Mouse (Mus musculus): ENCODE results near the gene Fam163a. TPM values are rescaled to one million over a fixed set of nuclear protein-coding genes. Genes with fewer than 3 reads are reported as not detected.
A peak's percentile ranks its signal among the peaks of the same experiment; 100 is the strongest.
"Not testable (repeated sequence)": the region's sequence is repeated elsewhere in the genome, so short reads cannot be mapped to it uniquely, and the experiment has no call there.

Fam163a gene
- polyA plus RNA-seq, 1 experiment from 2014 or later = 3.0 TPM

DNA sequence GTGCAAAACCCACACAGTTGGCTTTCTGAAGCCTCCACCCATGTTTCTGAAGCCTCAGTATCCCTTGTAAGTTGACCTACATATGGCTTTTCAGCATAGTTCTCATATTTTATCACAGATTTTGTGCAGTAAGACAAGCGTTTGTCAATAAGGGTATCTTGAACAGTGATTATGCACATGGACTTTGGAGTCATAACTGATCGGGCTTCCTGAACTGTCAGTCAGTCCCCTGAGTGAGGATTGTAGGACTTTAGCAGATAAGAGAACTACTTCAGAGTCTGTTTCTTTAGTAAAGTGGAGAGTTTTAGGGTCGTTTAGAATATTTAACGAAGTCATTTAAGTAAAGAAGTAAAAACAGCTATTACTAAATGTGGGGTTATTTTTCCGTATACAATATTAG lies 162.3 kb downstream of the Fam163a start:
- H3K27me3 ChIP-seq (replicated peaks) = no peaks in the 10 kb centered on the region
- H3K9me3 ChIP-seq (replicated peaks) = no peaks in the 10 kb centered on the region
- H3K27ac ChIP-seq (ENCODE audit: poor library complexity, severe bottlenecking) = no peak overlapping the region
- peak overlapping the region; percentile 88 for H3K4me2 ChIP-seq
- WGBS = 70% methylated on average over 5 of the region's 5 CpGs
- ATAC-seq (ENCODE audit: insufficient number of reproducible peaks, low FRiP score) = no peak
- H3K4me3 ChIP-seq = peak overlapping the region; percentile 54
- H3K9ac ChIP-seq = peak overlapping the region; percentile 64
- H3K4me1 ChIP-seq (replicated peaks) = peaks cover 37% of the 10 kb centered on the region
- H3K36me3 ChIP-seq = peaks cover 21% of the 10 kb centered on the region

DNA sequence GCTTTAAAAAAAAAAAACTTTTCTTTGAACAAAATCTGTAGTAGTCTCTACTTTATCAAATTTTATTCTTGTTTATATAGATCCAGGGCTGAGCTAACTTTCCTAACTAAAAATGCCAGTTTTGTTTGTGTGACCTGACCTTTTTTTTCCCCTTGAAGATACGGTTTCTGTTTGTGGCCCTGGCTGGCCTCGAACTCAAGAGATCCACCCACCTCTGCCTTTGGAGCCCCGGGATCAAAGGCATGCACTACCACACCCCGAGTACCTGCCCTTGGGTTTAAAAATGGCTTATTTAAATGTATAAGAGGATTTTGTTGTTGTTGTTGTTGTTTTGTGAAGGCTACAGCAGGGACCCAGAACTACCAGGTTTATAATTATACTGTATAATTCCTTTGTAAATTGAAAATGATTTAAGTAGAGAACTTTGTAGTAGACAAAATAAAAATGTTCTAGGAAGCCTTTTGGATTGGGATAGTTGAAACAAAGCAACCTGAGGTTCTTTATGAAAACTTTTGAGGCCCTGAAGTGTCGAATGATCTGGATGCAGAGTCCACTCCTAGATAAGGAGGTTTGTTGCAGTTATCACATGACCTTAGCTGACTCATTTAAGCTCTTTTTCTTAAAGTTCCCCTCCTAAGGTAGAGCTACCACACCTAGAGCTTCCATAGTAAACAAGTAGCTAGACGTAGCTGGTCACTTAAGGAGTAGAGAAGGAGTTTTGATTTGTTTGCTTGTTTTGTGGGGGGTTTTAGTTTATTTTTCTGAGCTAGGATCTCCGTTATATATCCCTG lies 163.2 kb downstream of the Fam163a start:
- 19% methylated on average over 7 of the region's 7 CpGs for WGBS
- Histone ChIP-seq H3K4me2 (peak overlapping the region; percentile 88), H3K9ac (peak overlapping the region; percentile 68), H3K36me3 (peaks cover 15% of the 10 kb centered on the region), H3K27ac (ENCODE audit: poor library complexity, severe bottlenecking) (peak overlapping the region; percentile 17), H3K9me3 (replicated peaks) (no peaks in the 10 kb centered on the region), H3K27me3 (replicated peaks) (no peaks in the 10 kb centered on the region), H3K4me3 (peak overlapping the region; percentile 54), H3K4me1 (replicated peaks) (peaks cover 38% of the 10 kb centered on the region)
- ATAC-seq (ENCODE audit: insufficient number of reproducible peaks, low FRiP score) = peak; percentile 71; the same call in 1 of the 2 replicates

DNA sequence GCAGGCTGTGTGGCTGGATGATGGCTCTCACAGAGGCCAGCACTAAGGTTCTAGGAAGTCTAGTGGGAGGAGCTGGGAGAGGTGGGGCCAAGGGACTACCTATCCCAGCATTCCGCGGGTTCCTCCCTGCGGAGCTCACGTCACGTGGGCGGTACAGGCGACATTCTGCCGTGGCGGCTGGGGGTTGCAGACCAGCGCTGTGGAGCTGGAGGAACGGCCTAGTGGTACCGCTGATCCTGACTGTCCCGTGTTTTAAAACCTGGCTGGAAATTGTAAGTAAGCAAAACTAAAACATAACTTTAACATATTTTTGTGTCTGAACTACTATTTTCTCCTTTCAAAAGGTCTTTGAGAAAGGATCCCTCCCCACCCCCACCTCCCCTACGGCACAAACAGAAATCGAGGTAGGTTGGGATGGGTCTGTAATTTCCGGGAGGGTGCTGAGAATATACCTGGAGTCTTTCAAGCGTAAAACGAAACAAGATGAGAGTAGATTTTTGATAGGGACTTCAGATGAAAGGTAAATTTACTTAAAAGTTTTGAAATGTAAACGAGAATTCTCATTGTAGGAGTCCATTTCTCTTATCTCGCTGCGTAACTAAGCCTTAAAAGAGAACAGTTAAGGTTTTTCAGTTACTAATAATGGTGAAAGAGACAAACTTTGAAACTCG lies 164.0 kb downstream of the Fam163a start:
- Histone ChIP-seq H3K27me3 (replicated peaks) (no peaks in the 10 kb centered on the region), H3K4me1 (replicated peaks) (peaks cover 35% of the 10 kb centered on the region), H3K4me2 (peak overlapping the region; percentile 52), H3K4me3 (peak overlapping the region; percentile 79), H3K9ac (peak overlapping the region; percentile 79), H3K27ac (ENCODE audit: poor library complexity, severe bottlenecking) (peak overlapping the region; percentile 49), H3K36me3 (peaks cover 13% of the 10 kb centered on the region), H3K9me3 (replicated peaks) (no peaks in the 10 kb centered on the region)
- under 1% methylated on average over 22 of the region's 22 CpGs for WGBS
- ATAC-seq (ENCODE audit: insufficient number of reproducible peaks, low FRiP score) = peak; percentile 89

DNA sequence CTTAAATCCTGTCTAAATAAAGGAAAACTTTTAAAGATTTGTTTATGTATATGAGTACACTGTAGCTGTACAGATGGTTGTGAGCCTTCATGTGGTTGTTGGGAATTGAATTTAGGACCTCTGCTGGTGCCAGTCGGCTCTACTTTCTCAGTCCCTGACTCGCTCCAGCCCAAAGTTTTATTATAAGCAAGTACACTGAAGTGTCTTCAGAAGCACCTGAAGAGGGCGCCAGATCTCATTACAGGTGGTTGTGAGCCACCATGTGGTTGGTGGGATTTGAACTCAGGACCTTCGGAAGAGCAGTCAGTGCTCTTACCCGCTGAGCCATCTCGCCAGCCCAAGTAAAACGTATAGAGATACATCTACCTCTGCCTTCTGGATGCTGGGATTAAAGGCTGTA lies 164.8 kb downstream of the Fam163a start:
- not testable (repeated sequence) for H3K9me3 ChIP-seq (replicated peaks); H3K9ac ChIP-seq; ATAC-seq (ENCODE audit: insufficient number of reproducible peaks, low FRiP score); H3K4me2 ChIP-seq; H3K27me3 ChIP-seq (replicated peaks); H3K27ac ChIP-seq (ENCODE audit: poor library complexity, severe bottlenecking); H3K4me3 ChIP-seq; H3K36me3 ChIP-seq
- peaks cover 31% of the 10 kb centered on the region for H3K4me1 ChIP-seq (replicated peaks)
- WGBS = 66% methylated on average over 7 of the region's 7 CpGs

DNA sequence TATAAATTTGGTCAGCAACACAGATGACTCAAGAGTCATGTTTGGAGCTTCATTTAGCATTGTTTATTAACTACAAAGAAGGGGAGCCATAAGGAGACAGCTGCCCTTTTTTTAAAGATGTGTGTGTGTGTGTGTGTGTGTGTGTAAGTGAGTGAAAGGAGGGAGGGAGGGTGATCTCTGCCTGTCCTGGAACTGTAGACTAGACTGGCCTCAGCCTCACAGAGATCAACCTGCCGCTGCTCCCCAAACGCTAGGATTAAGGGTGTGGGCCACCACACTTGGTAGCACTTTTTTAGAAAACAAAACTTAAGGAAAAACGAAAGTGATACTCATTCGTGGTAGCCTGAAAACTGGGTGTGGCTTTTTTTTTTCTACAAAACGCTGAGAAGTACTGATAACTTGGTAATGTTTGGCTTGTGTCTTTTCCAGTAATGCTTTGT lies 167.7 kb downstream of the Fam163a start:
- H3K4me1 ChIP-seq (replicated peaks) = peaks cover 22% of the 10 kb centered on the region
- peaks cover 18% of the 10 kb centered on the region for H3K36me3 ChIP-seq
- no peaks in the 10 kb centered on the region for H3K27me3 ChIP-seq (replicated peaks)
- no peak for ATAC-seq (ENCODE audit: insufficient number of reproducible peaks, low FRiP score)
- H3K27ac ChIP-seq (ENCODE audit: poor library complexity, severe bottlenecking) = peak overlapping the region; percentile 71
- H3K4me3 ChIP-seq = peak overlapping the region; percentile 37
- peak overlapping the region; percentile 55 for H3K9ac ChIP-seq
- WGBS = 31% methylated on average over 5 of the region's 5 CpGs
- H3K9me3 ChIP-seq (replicated peaks) = no peaks in the 10 kb centered on the region
- peak overlapping the region; percentile 63 for H3K4me2 ChIP-seq

DNA sequence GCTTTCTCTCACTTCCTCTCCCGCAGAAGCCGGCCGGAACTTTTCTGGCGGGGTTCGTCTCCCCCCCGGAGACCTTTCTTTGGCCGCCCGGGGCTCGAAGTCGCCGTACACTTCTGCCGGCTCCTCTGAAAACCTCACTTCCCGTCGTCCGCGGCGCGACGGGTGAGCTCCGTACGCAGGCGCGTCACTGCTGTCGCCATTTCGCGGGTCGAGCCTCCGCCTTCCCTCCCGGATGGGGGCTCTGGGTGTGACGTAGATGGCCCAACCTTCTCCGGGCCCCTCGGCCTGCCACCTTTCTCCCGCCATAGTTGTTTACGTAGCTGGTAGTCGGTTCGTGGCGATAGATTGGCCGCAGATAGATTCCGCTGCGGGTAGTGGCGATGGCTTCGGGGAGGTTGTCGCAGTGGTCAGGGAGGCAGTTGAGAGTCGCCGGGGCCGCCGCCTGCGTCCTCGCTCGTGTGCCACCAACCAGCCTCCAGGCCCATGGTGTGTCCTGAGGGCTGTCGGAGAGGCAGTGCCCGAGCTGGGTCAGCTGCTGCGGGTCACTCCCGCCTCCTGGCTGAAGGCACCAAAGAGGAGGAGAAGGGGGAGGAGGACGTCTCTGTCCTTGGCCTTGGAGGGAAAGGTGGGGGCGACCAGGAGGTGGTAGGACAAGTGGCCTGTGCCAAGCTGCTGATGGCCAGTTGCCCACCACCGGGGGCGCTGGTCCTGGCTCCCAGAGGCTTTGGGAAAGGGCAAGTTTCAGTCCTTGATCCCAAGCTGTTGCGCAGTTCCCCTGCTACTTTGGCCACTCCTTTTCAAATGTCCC lies 168.7 kb downstream of the Fam163a start, which contains the start of gene Tor1aip1:
TSS of gene Tor1aip1 (minus strand) at position 551 of the 808 bp plus-strand sequence.
- no peaks in the 10 kb centered on the region for H3K27me3 ChIP-seq (replicated peaks)
- peaks cover 15% of the 10 kb centered on the region for H3K4me1 ChIP-seq (replicated peaks)
- peak within 1 kb of the TSS; percentile 76 for H3K4me2 ChIP-seq
- peak within 1 kb of the TSS; percentile 82 for H3K4me3 ChIP-seq
- WGBS = under 1% methylated on average over 59 of the region's 59 CpGs
- no peaks in the 10 kb centered on the region for H3K9me3 ChIP-seq (replicated peaks)
- H3K27ac ChIP-seq (ENCODE audit: poor library complexity, severe bottlenecking) = peak within 1 kb of the TSS; percentile 100
- peaks cover 25% of the 10 kb centered on the region for H3K36me3 ChIP-seq
- peak; percentile 91 for ATAC-seq (ENCODE audit: insufficient number of reproducible peaks, low FRiP score)
- peak within 1 kb of the TSS; percentile 91 for H3K9ac ChIP-seq

DNA sequence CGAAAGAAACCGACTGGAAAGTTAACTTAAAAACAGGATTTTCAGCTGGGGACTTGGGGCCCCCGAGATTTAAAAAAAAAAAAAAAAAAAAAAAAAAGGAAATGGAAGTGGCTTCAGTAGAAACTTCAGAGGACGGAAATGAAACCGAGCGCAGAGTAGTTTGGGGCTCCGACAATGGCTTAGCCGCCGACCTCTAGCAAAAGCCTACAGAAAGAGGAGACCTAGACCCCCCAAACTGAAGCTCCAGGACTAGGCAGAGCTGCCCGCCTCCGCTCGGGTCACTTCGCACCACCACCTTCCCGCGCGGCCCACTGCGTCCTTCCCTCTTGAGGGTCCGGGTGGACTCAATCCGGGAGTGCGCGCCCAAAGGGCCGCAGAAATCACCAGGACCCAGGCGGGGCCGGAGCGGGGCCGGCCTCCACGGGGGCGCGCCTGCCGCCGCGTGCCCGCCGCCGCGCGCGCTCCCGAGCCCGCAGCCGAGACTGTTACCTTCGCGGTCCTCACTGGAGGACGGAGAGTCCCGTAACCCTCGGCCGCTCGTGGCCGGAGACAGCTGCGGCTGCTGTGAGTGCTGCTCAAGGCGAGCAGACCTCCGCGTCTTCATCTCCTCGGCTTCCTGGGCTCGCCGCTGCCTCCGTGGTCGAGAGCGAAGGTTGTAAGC lies 169.4 kb downstream of the Fam163a start, which contains the start of gene Tor1aip2:
TSS of gene Tor1aip2 (plus strand) at position 135 of the 661 bp plus-strand sequence.
- Histone ChIP-seq H3K4me1 (replicated peaks) (peaks cover 14% of the 10 kb centered on the region), H3K27me3 (replicated peaks) (no peaks in the 10 kb centered on the region), H3K4me3 (peak within 1 kb of the TSS; percentile 82), H3K4me2 (peak within 1 kb of the TSS; percentile 76), H3K36me3 (peaks cover 32% of the 10 kb centered on the region), H3K9me3 (replicated peaks) (no peaks in the 10 kb centered on the region), H3K27ac (ENCODE audit: poor library complexity, severe bottlenecking) (peak within 1 kb of the TSS; percentile 100), H3K9ac (peak within 1 kb of the TSS; percentile 91)
- peak; percentile 84 for ATAC-seq (ENCODE audit: insufficient number of reproducible peaks, low FRiP score)
- 0% methylated on average over 59 of the region's 59 CpGs for WGBS

DNA sequence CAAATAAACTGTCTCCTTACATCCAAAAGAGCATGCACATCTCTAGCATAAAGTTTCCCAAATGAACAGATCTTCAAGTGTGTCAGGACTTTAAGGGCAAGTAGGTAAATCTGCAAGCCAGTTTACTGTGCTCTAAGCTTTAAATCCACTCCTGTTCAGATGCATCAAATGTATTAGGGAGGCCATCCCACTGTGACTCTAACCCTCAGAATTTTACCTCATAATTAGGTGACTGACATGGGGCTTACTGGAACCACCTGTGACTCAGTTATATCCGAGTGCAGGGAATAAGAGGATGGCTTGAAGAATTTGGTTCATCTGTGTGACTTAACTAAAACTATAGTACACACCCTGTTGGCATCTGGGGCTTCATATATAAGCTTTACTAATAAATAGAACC lies 170.2 kb downstream of the Fam163a start:
- Histone ChIP-seq H3K4me1 (replicated peaks) (peaks cover 13% of the 10 kb centered on the region), H3K27ac (ENCODE audit: poor library complexity, severe bottlenecking) (peak overlapping the region; percentile 100; the same call in 1 of the 2 replicates), H3K9ac (peak overlapping the region; percentile 91), H3K27me3 (replicated peaks) (no peaks in the 10 kb centered on the region), H3K4me2 (peak overlapping the region; percentile 76), H3K9me3 (replicated peaks) (no peaks in the 10 kb centered on the region), H3K4me3 (peak overlapping the region; percentile 82), H3K36me3 (peaks cover 37% of the 10 kb centered on the region)
- ATAC-seq (ENCODE audit: insufficient number of reproducible peaks, low FRiP score) = no peak
- WGBS = 40% methylated on average over 1 of the region's 1 CpGs

DNA sequence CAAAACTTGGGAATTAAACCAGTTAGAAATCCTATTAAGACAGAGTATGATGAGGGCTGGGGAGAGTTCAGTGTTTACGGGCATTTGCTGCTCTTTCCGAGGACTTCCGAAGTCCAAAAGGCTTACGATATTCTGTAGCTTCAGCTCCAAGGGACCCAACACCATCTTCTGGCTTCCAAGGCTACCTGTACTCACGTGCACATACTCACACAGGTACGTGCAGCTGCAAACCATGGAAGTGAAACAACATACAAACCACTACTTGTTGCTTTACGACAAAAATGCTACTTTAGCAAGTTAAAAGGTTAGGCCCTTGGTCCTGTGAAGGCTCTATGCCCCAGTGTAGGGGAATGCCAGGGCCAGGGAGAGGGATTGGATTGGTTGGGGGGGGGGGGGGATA lies 170.9 kb downstream of the Fam163a start:
- Histone ChIP-seq H3K4me2 (peak overlapping the region; percentile 76), H3K4me3 (no peak overlapping the region), H3K4me1 (replicated peaks) (peaks cover 13% of the 10 kb centered on the region), H3K9me3 (replicated peaks) (no peaks in the 10 kb centered on the region), H3K27ac (ENCODE audit: poor library complexity, severe bottlenecking) (no peak overlapping the region), H3K27me3 (replicated peaks) (no peaks in the 10 kb centered on the region), H3K36me3 (peaks cover 44% of the 10 kb centered on the region), H3K9ac (no peak overlapping the region)
- no peak for ATAC-seq (ENCODE audit: insufficient number of reproducible peaks, low FRiP score)
- 97% methylated on average over 7 of the region's 7 CpGs for WGBS

DNA sequence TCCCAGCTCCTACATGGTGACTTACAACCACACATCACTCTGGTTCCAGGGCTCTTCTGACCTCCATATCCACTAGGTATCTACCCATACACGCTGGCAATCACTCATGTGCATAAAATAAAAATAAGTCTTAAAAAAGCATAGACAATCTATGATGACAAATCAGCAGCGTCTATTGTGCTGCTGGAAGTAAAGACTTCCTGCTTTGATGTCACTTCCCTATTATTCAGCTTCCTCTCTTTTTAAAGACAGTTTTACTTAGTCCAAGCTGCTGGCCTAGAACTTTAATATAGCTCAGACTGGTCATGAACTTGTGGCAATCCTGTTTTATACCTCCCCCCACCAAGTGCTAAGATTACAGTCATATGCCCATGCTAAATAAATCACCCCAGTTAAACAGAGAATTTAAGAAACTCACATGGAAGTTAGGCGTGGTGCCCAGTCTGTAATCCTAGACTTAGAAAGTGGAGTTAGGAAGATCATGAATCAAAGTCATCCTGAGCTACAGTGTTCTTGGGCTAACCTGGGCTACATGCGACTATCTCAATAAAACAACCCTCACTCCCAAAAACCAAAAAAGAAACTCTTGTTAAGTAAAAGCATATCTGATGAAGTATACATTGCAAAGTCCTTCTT lies 176.4 kb downstream of the Fam163a start:
- whole genome bisulfite sequencing = 84% methylated on average over 4 of the region's 4 CpGs
- no peak for ATAC-seq (ENCODE audit: insufficient number of reproducible peaks, low FRiP score)

More for the DNA sequence above, 176.4 kb downstream of the Fam163a start:
- H3K9me3 ChIP-seq (replicated peaks) = no peaks in the 10 kb centered on the region
- no peak overlapping the region for H3K4me2 ChIP-seq
- no peak overlapping the region for H3K4me3 ChIP-seq
- H3K36me3 ChIP-seq = peaks cover 63% of the 10 kb centered on the region
- no peaks in the 10 kb centered on the region for H3K4me1 ChIP-seq (replicated peaks)
- no peak overlapping the region for H3K27ac ChIP-seq (ENCODE audit: poor library complexity, severe bottlenecking)
- no peaks in the 10 kb centered on the region for H3K27me3 ChIP-seq (replicated peaks)
- H3K9ac ChIP-seq = no peak overlapping the region
